Mouse (Mus musculus) cerebellum, adult 2 months (tissue): ENCODE results near the gene Zdhhc17. TPM values are rescaled to one million over a fixed set of nuclear protein-coding genes. Genes with fewer than 3 reads are reported as not detected.
A peak's percentile ranks its signal among the peaks of the same experiment; 100 is the strongest.

Source experiments
- DNase-seq, 2 experiments: peaks; one replicate each; pipeline ENCODE4 v3.0.0; 2021
- H3K27ac ChIP-seq: fragments of 200-500 bp; 2 replicates; pipeline ENCODE4 v1.5.1; 2012; ENCODE audit warnings: low read length, control low read depth, inconsistent platforms; ENCODE audit not compliant: insufficient read depth
- H3K27me3 ChIP-seq: fragments of 200-500 bp; 2 replicates; pipeline ENCODE4 v1.6.1; 2012; ENCODE audit warnings: inconsistent platforms, mild to moderate bottlenecking, low read length, moderate library complexity; ENCODE audit not compliant: control insufficient read depth, insufficient read depth
- H3K4me1 ChIP-seq: fragments of 200-500 bp; 2 replicates; pipeline ENCODE4 v1.6.1; 2011; ENCODE audit warnings: low read length; ENCODE audit not compliant: control insufficient read depth, insufficient read depth
- H3K4me3 ChIP-seq: fragments of 200-500 bp; replicated peaks from 2 replicates; pipeline ENCODE3; 2011; ENCODE audit warnings: mild to moderate bottlenecking, low read depth, low read length, control low read depth; ENCODE audit not compliant: insufficient read depth
- CTCF ChIP-seq: fragments of 200-500 bp; IDR thresholded peaks from 2 replicates; pipeline ENCODE4 v1.5.1; 2011; ENCODE audit warnings: low read depth, mild to moderate bottlenecking, control low read depth, low read length, moderate library complexity, borderline replicate concordance; ENCODE audit not compliant: insufficient read depth
- POLR2A ChIP-seq: fragments of 200-500 bp; IDR thresholded peaks from 2 replicates; pipeline ENCODE4 v1.6.1; 2011; ENCODE audit warnings: low read length, control low read depth, borderline replicate concordance; ENCODE audit not compliant: insufficient read depth
- WGBS: fragments of 180-500 bp; shearing (Covaris S2); methylation state at CpG from one replicate; pipeline ENCODE4 v1.1.7; 2018; 5-methylcytosine and 5-hydroxymethylcytosine counted together
- polyA plus RNA-seq: library from polyadenylated mRNA; depleted of rRNA; stranded (reverse); fragments of >200 nt; gene quantifications from 2 replicates; pipeline ENCODE4 v1.2.3, GENCODE M21; 2012

Zdhhc17 gene
- polyA plus RNA-seq, 1 experiment = 112 TPM

GRCm38 (mm10) chr10:110962172-110962571, 47.8 kb downstream of the Zdhhc17 start:
- Histone ChIP-seq H3K4me3 (no peak overlapping the region), H3K4me1 (no peaks in the 10 kb centered on the region), H3K27ac (no peak overlapping the region), H3K27me3 (no peaks in the 10 kb centered on the region)
- DNase-seq = no peak
- TF ChIP-seq CTCF (peak; percentile 40; the same call in 1 of the 2 replicates), POLR2A (no peak)
- WGBS = 26% methylated on average over 1 of the region's 1 CpGs

DNA sequence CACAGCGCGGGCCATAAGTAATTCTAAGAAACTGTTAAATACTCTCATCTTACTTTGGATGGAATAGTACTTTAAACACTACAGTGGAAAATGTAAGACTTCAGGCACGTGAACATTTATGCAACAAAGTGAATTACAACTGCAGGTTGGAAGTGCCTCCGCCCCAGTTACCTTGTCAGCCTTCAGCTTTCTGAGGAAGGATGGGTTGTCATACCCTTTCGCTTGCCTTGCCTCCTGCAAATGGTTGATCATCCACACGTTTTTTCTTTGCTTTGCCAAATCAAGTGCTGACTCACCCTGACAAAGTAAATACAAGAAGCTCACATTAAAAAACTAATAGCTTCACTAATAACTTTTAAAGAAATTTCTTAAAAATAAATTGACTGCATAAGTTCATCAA, 49.1 kb downstream of the Zdhhc17 start:
- no peak overlapping the region for H3K4me3 ChIP-seq
- 89% methylated on average over 6 of the region's 6 CpGs for WGBS
- TF ChIP-seq POLR2A (no peak), CTCF (no peak)
- DNase-seq = no peak
- no peaks in the 10 kb centered on the region for H3K27me3 ChIP-seq
- no peak overlapping the region for H3K27ac ChIP-seq
- no peaks in the 10 kb centered on the region for H3K4me1 ChIP-seq

- no peak overlapping the region for H3K27ac ChIP-seq
- no peak overlapping the region for H3K4me3 ChIP-seq
- no peak for DNase-seq
- 91% methylated on average over 8 of the region's 8 CpGs for WGBS
- TF ChIP-seq POLR2A (no peak), CTCF (no peak)
- H3K4me1 ChIP-seq = no peaks in the 10 kb centered on the region
- H3K27me3 ChIP-seq = no peaks in the 10 kb centered on the region
Measured at GRCm38 (mm10) chr10:110959781-110960180, 50.2 kb downstream of the Zdhhc17 start.

- no peaks in the 10 kb centered on the region for H3K27me3 ChIP-seq
- 94% methylated on average over 6 of the region's 6 CpGs for WGBS
- no peak for DNase-seq
- TF ChIP-seq CTCF (no peak), POLR2A (no peak)
- H3K27ac ChIP-seq = no peak overlapping the region
- no peaks in the 10 kb centered on the region for H3K4me1 ChIP-seq
- no peak overlapping the region for H3K4me3 ChIP-seq
Measured at GRCm38 (mm10) chr10:110958879-110959278, 51.1 kb downstream of the Zdhhc17 start.

GRCm38 (mm10) chr10:110952937-110953451, 56.9 kb downstream of the Zdhhc17 start:
- 23% methylated on average over 9 of the region's 9 CpGs for WGBS

GRCm38 (mm10) chr10:110952271-110952670, 57.7 kb downstream of the Zdhhc17 start:
- no peak for DNase-seq
- Histone ChIP-seq H3K27me3 (no peaks in the 10 kb centered on the region), H3K27ac (no peak overlapping the region), H3K4me1 (peaks cover 3% of the 10 kb centered on the region; the same call in 1 of the 2 replicates), H3K4me3 (no peak overlapping the region)
- WGBS = 59% methylated on average over 8 of the region's 8 CpGs
- TF ChIP-seq POLR2A (no peak), CTCF (no peak)

More at GRCm38 (mm10) chr10:110952937-110953451, 56.9 kb downstream of the Zdhhc17 start:
- no peak overlapping the region for H3K27ac ChIP-seq
- TF ChIP-seq POLR2A = no peak
- no peak for TF ChIP-seq CTCF
- H3K4me3 ChIP-seq = no peak overlapping the region
- peaks cover 3% of the 10 kb centered on the region; the same call in 1 of the 2 replicates for H3K4me1 ChIP-seq
- DNase-seq = peak in 1 of 2 experiments; percentile 65
- H3K27me3 ChIP-seq = no peaks in the 10 kb centered on the region

GRCm38 (mm10) chr10:110951748-110952147, 58.2 kb downstream of the Zdhhc17 start:
- peaks cover 3% of the 10 kb centered on the region; the same call in 1 of the 2 replicates for H3K4me1 ChIP-seq
- H3K4me3 ChIP-seq = no peak overlapping the region
- H3K27ac ChIP-seq = no peak overlapping the region
- no peaks in the 10 kb centered on the region for H3K27me3 ChIP-seq
- DNase-seq = no peak
- TF ChIP-seq CTCF = no peak
- TF ChIP-seq POLR2A = no peak
- WGBS = 74% methylated on average over 4 of the region's 4 CpGs

DNA sequence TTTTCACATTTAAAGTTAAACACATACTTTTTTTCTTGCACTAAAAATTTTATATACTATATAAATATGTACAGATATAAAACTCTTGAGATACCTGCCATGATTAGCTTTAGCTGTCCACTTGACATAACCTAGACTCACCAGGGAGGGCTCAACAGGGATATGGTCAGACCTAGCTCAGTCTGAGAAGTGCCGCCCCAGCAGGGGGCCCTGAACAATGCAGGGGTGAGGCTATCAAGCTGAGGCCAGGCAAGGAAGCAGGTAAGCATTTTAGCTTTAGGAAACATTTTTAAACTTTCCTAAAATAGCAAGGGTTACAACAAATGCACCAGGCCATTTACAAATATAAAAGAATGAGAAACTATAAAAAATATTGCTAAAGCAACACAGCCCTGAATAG, 58.8 kb downstream of the Zdhhc17 start:
- H3K4me3 ChIP-seq = no peak overlapping the region

DNA sequence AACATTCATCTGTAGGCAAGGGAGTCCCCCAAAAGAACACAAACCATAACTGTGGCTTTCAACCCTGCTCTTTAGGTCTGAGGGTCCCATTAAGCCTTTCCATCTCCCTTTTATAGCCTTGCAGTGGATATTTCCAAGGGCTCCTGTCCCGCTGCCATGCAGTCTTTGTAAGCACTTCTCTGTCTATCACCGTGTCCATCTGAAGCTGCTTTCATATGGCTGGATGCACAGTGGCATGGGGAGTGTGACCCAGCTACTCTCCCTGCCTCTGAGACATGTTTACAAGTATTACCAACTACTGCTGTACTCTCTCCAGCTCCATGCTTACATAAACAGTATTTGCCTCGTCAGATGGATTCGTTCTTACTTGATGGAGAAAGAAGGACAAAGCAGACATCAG, 62.4 kb downstream of the Zdhhc17 start:
- no peak for TF ChIP-seq POLR2A
- TF ChIP-seq CTCF = no peak
- H3K27ac ChIP-seq = no peak overlapping the region
- WGBS = 80% methylated on average over 4 of the region's 4 CpGs
- DNase-seq = no peak
- H3K4me3 ChIP-seq = no peak overlapping the region
- no peaks in the 10 kb centered on the region for H3K27me3 ChIP-seq
- H3K4me1 ChIP-seq = no peaks in the 10 kb centered on the region

More for the DNA sequence above, 58.8 kb downstream of the Zdhhc17 start:
- Histone ChIP-seq H3K27ac (no peak overlapping the region), H3K4me1 (peaks cover 3% of the 10 kb centered on the region; the same call in 1 of the 2 replicates), H3K27me3 (no peaks in the 10 kb centered on the region)
- 92% methylated on average over 1 of the region's 1 CpGs for WGBS
- no peak for DNase-seq
- TF ChIP-seq POLR2A (no peak), CTCF (no peak)
